Mouse (Mus musculus) ES-E14 (cell line): ENCODE measurements around the gene Myo3b.

Experiments used
- MAFK ChIP-seq: IDR thresholded peaks from 2 replicates; pipeline ENCODE4 v1.6.1; 2014; ENCODE audit warnings: mild to moderate bottlenecking, low read depth, low read length, inconsistent platforms; ENCODE audit not compliant: insufficient read depth
- ZC3H11A ChIP-seq: IDR thresholded peaks from 2 replicates; pipeline ENCODE4 v1.6.1; 2012; ENCODE audit warnings: low read depth, mild to moderate bottlenecking, inconsistent platforms, low read length, borderline replicate concordance
- ZNF384 ChIP-seq: IDR thresholded peaks from 2 replicates; pipeline ENCODE4 v1.6.1; 2012; ENCODE audit warnings: low read depth, low read length, inconsistent platforms

GRCm38 (mm10) chr2:70047868-70048267 is 8.9 kb downstream of the Myo3b start:
- TF ChIP-seq ZNF384 (no peak), ZC3H11A (no peak), MAFK (no peak)
